Mouse (Mus musculus) intestine, postnatal 0 days (tissue): Measurements from ENCODE around the gene Itgal. TPM values are rescaled to one million over a fixed set of nuclear protein-coding genes. Genes with fewer than 3 reads are reported as not detected.

ENCODE experiments used
- ATAC-seq: fragments of 200-750 bp; cut with Nextera tagmentation; 2 replicates; pipeline ENCODE4 v1.8.0; 2017; ENCODE audit warnings: mild to moderate bottlenecking, moderate TSS enrichment, moderate library complexity
- H3K27ac ChIP-seq: fragments of 300-500 bp; sonication (generic); 2 replicates; pipeline ENCODE4 v1.5.1; 2014; ENCODE audit warnings: mild to moderate bottlenecking, low read depth, low read length, moderate library complexity
- H3K27me3 ChIP-seq: fragments of 300-500 bp; sonication (generic); replicated peaks from 2 replicates; pipeline ENCODE4 v1.6.1; 2014; ENCODE audit warnings: low read length, mixed read lengths; ENCODE audit not compliant: control insufficient read depth, insufficient read depth
- H3K36me3 ChIP-seq: fragments of 300-500 bp; sonication (generic); 2 replicates; pipeline ENCODE4 v1.6.1; 2014; ENCODE audit warnings: mild to moderate bottlenecking, moderate library complexity; ENCODE audit not compliant: control insufficient read depth, insufficient read depth
- H3K4me1 ChIP-seq: fragments of 300-500 bp; sonication (generic); replicated peaks from 2 replicates; pipeline ENCODE4 v1.6.1; 2014; ENCODE audit warnings: antibody characterized with exemption, low read length, mixed read lengths; ENCODE audit not compliant: control insufficient read depth, insufficient read depth
- H3K4me2 ChIP-seq: fragments of 300-500 bp; sonication (generic); replicated peaks from 2 replicates; pipeline ENCODE4 v1.6.1; 2014; ENCODE audit warnings: low read depth, mild to moderate bottlenecking, moderate library complexity
- H3K4me3 ChIP-seq: fragments of 300-500 bp; sonication (generic); 2 replicates; pipeline ENCODE4 v1.5.1; 2014; ENCODE audit warnings: low read depth, low read length
- H3K9ac ChIP-seq: fragments of 300-500 bp; sonication (generic); 2 replicates; pipeline ENCODE4 v1.6.1; 2014; ENCODE audit warnings: mild to moderate bottlenecking, low read depth, low read length
- H3K9me3 ChIP-seq: fragments of 300-500 bp; sonication (generic); 2 replicates; pipeline ENCODE4 v1.6.1; 2016; ENCODE audit warnings: mixed run types; ENCODE audit not compliant: control insufficient read depth
- CTCF ChIP-seq: sonication (generic); IDR thresholded peaks from 2 replicates; pipeline ENCODE4 v1.5.1; 2016; ENCODE audit warnings: low read depth, mild to moderate bottlenecking, control low read depth, antibody characterized with exemption, moderate library complexity
- WGBS: fragments of 180-500 bp; shearing (Covaris S2); extraction: QIAGEN DNeasy Blood & Tissue Kit; methylation state at CpG from one replicate; pipeline ENCODE4 v1.1.7; 2014; 5-methylcytosine and 5-hydroxymethylcytosine counted together
- polyA plus RNA-seq: library from polyadenylated mRNA; unstranded; fragments of >200 nt; fragmentation: Nextera tagmentation; extraction: Ambion mirVana; gene quantifications from 2 replicates; pipeline ENCODE4 v1.2.1, GENCODE M21; 2015

Itgal gene
- polyA plus RNA-seq, 1 experiment from 2014 or later = 0.87 TPM

- no peak for ATAC-seq
- Histone ChIP-seq H3K4me2 (no peak overlapping the region), H3K4me1 (no peaks in the 10 kb centered on the region), H3K27me3 (no peaks in the 10 kb centered on the region), H3K27ac (no peak overlapping the region), H3K9ac (no peak overlapping the region), H3K4me3 (no peak overlapping the region), H3K36me3 (no peaks in the 10 kb centered on the region), H3K9me3 (no peaks in the 10 kb centered on the region)
- 0 out of 2 replicates have a peak, but pooled peaks have one; percentile 8 for TF ChIP-seq CTCF
- WGBS = 91% methylated on average over 3 of the region's 3 CpGs
Measured at GRCm38 (mm10) chr7:127263526-127263925, 32.5 kb upstream of the Itgal start.

GRCm38 (mm10) chr7:127270256-127270655 lies 25.8 kb upstream of the Itgal start:
- Histone ChIP-seq H3K9me3 (no peaks in the 10 kb centered on the region), H3K4me2 (0 out of 2 replicates have a peak overlapping the region, but pooled peaks have one; percentile 89), H3K4me1 (no peaks in the 10 kb centered on the region; the same call in 1 of the 2 replicates), H3K27me3 (no peaks in the 10 kb centered on the region), H3K9ac (no peak overlapping the region), H3K27ac (peak overlapping the region; percentile 66; the same call in 1 of the 2 replicates), H3K36me3 (peaks cover 12% of the 10 kb centered on the region), H3K4me3 (no peak overlapping the region)
- peak; percentile 7; the same call in 1 of the 2 replicates for ATAC-seq
- peak; percentile 12; the same call in 1 of the 2 replicates for TF ChIP-seq CTCF
- WGBS = 71% methylated on average over 2 of the region's 2 CpGs

DNA sequence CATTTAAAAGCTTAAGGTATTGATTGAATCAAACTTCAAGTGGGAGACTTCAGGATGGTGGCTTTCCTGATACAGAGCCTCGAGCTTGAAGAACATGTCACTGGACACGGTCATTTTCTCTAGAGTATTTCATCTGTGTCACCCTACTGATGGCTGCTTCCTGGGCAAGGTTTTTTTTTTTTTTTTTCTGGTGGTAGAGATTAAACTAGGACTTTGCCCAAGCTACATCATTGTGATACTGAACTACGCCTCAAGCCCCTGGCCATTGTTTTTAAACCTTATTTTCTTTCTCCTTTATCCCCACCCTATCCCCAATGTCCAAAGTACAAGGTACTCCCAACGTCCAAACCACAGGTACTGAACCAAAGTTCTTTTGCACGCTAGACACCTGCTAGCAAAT lies 25.4 kb upstream of the Itgal start:
- H3K4me3 ChIP-seq = 0 out of 2 replicates have a peak overlapping the region, but pooled peaks have one; percentile 78
- 49% methylated on average over 5 of the region's 5 CpGs for WGBS
- no peaks in the 10 kb centered on the region for H3K9me3 ChIP-seq
- peak overlapping the region; percentile 69 for H3K27ac ChIP-seq
- H3K36me3 ChIP-seq = peaks cover 12% of the 10 kb centered on the region
- H3K27me3 ChIP-seq = no peaks in the 10 kb centered on the region
- no peak for TF ChIP-seq CTCF
- peak; percentile 57 for ATAC-seq
- no peak overlapping the region for H3K9ac ChIP-seq
- no peaks in the 10 kb centered on the region; the same call in 1 of the 2 replicates for H3K4me1 ChIP-seq
- H3K4me2 ChIP-seq = peak overlapping the region; percentile 89

GRCm38 (mm10) chr7:127271093-127271492 lies 25.0 kb upstream of the Itgal start:
- H3K4me1 ChIP-seq = no peaks in the 10 kb centered on the region; the same call in 1 of the 2 replicates
- H3K4me3 ChIP-seq = peak overlapping the region; percentile 78; the same call in 1 of the 2 replicates
- H3K9ac ChIP-seq = no peak overlapping the region
- peak overlapping the region; percentile 69 for H3K27ac ChIP-seq
- ATAC-seq = no peak
- 73% methylated on average over 4 of the region's 4 CpGs for WGBS
- H3K4me2 ChIP-seq = peak overlapping the region; percentile 89
- no peaks in the 10 kb centered on the region for H3K27me3 ChIP-seq
- no peaks in the 10 kb centered on the region for H3K9me3 ChIP-seq
- TF ChIP-seq CTCF = no peak
- peaks cover 12% of the 10 kb centered on the region for H3K36me3 ChIP-seq

DNA sequence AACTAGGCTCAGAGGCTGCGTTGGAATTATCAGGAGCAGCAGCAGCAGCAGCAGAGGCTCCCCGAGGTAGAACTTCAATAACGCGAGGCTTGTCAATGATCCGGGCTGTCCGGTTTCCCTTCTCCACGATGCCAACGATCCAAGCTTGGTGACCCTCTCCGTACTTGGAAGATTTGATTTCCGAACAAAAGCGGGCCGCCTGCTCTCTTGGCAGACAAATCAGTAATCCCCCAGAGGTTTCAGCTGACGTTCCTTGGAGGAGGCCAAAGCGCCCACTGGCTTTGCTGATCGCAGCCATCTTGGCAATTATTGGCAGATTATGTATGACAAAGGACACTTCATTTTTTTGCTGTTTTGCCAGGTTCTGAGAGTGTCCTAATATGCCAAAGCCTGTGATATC lies 23.5 kb upstream of the Itgal start:
- peak overlapping the region; percentile 89 for H3K4me2 ChIP-seq
- no peak for TF ChIP-seq CTCF
- peak overlapping the region; percentile 78 for H3K4me3 ChIP-seq
- H3K4me1 ChIP-seq = no peaks in the 10 kb centered on the region; the same call in 1 of the 2 replicates
- H3K36me3 ChIP-seq = peaks cover 12% of the 10 kb centered on the region
- H3K27me3 ChIP-seq = no peaks in the 10 kb centered on the region
- H3K9ac ChIP-seq = peak overlapping the region; percentile 87; the same call in 1 of the 2 replicates
- no peaks in the 10 kb centered on the region for H3K9me3 ChIP-seq
- H3K27ac ChIP-seq = peak overlapping the region; percentile 3; the same call in 1 of the 2 replicates
- ATAC-seq = no peak
- WGBS = 82% methylated on average over 15 of the region's 15 CpGs

DNA sequence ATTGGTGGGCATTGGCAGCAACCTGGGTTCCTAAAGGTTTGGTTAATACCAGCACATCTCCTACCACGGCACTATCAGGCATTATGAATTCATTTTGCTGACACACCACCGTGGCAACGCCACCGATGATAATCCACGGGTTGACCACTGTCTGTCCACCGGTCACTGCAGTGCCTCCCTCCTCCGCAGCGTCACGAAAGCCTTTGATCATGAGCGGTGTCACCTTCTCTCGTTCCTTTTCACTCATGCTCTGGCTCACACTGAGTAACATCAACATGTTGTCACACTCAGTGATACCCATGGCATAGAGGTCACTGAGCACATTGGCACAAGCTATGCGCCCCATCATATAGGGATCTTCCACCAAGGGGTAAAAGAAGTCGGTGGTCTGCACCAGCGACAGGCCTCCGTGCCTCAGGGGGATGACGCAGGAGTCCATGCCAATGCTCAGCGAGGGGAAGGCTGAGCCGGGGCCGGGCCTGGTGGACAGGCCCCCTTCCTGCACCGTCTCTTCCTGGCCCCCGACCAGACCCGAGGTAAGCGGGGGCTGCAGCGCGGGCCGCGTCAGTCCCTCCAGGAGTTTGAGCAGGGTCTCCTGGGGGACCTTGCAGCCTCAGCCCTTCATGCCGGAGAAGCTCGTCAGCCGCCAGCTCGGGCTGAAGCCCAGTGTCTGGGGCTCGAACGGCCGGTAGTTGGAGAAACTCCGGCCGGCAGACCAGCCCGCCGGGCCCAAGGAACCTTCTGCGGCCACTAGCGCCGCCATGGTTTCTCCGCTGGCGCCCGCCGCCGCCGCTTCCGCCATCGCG lies 22.7 kb upstream of the Itgal start:
- no peak for ATAC-seq
- Histone ChIP-seq H3K4me1 (peaks cover 6% of the 10 kb centered on the region), H3K4me2 (peak overlapping the region; percentile 89), H3K27ac (peak overlapping the region; percentile 91), H3K4me3 (peak overlapping the region; percentile 78), H3K9me3 (no peaks in the 10 kb centered on the region), H3K9ac (peak overlapping the region; percentile 87), H3K27me3 (no peaks in the 10 kb centered on the region), H3K36me3 (peaks cover 12% of the 10 kb centered on the region)
- WGBS = 11% methylated on average over 50 of the region's 50 CpGs
- TF ChIP-seq CTCF = no peak
